Mouse (Mus musculus): Measurements from ENCODE around the gene Smarca1.

- TF ChIP-seq POLR2AphosphoS5 (IDR thresholded peaks at IDR 0.05; ENCODE audit: insufficient replicate concordance, low read depth, low read length) (no peak), CTCF (IDR thresholded peaks at IDR 0.05; ENCODE audit: low read depth, low read length) (no peak), GATA2 (IDR thresholded peaks at IDR 0.05; ENCODE audit: borderline replicate concordance, low read depth, low read length) (no peak), TAL1 (conservative IDR thresholded peaks at IDR 0.05; ENCODE audit: low read depth, low read length) (no peak)
Observed at GRCm38 (mm10) chrX:47808717-47809116, 84.1 kb downstream of the Smarca1 start.
